Mouse (Mus musculus): ENCODE data around the gene Gucd1. TPM values are rescaled to one million over a fixed set of nuclear protein-coding genes. Genes with fewer than 3 reads are reported as not detected.

Gene Gucd1
- polyA plus RNA-seq, 1 experiment, result 80.5 TPM

DNA sequence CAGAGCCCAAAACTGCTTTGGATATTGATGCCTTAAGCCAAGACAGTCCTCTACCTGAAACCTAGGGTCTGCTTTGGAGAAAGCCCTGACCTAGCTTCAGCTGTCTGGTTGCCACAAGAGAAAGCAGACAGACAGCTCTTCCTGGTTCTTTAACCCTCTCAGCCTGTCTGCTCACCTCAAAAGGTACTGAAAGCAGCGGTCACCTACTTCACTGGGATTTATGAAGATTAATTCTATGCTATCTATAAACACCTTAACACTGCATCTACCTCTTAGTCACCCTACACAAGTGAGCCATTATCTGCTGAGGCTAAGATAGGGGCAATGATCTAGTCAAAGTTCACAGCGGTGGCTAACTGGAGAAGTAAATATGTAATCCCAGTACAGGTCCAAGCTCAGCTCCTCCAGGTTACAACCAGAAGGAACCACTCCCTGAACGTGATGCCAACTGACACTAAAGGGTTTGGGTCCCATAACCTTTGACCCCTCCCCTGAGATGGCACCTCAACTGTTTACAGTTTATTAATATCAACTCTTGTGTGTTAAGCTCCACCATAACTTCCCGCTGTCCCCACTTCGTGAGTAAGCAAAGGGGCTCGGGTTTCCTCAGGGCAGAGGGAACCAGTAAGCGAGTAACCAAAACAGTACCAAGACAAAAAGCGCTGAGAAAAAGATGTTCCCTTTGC lies 1.6 kb downstream of the Gucd1 start:
- no peak for TF ChIP-seq CTCF (IDR thresholded peaks at IDR 0.05; ENCODE audit: borderline replicate concordance, control insufficient read depth, extremely low read depth, insufficient read depth, low read length, poor library complexity)
- TF ChIP-seq POLR2A (IDR thresholded peaks at IDR 0.05; ENCODE audit: control insufficient read depth, extremely low read depth, insufficient read depth, low read length, poor library complexity), result no peak
- Histone ChIP-seq H3K4me3 (ENCODE audit: control insufficient read depth, insufficient read depth, low read length) (peak overlapping the region; percentile 81), H3K4me1 (replicated peaks; ENCODE audit: control insufficient read depth, insufficient read depth, low read length) (peaks cover 12% of the 10 kb centered on the region), H3K27ac (ENCODE audit: control insufficient read depth, insufficient read depth, low read length) (peak overlapping the region; percentile 57; the same call in 1 of the 2 replicates), H3K27me3 (ENCODE audit: control insufficient read depth, insufficient read depth, low read length) (no peaks in the 10 kb centered on the region), H3K36me3 (ENCODE audit: control insufficient read depth, insufficient read depth, low read length) (peaks cover 13% of the 10 kb centered on the region)
- no peak for DNase-seq
- 32% methylated on average over 8 of the region's 8 CpGs for WGBS

- no peak overlapping the region for H3K4me3 ChIP-seq (ENCODE audit: control insufficient read depth, insufficient read depth, low read length)
- peaks cover 16% of the 10 kb centered on the region for H3K36me3 ChIP-seq (ENCODE audit: control insufficient read depth, insufficient read depth, low read length)
- H3K4me1 ChIP-seq (replicated peaks; ENCODE audit: control insufficient read depth, insufficient read depth, low read length), result peaks cover 12% of the 10 kb centered on the region
- 94% methylated on average over 4 of the region's 4 CpGs for WGBS
- TF ChIP-seq POLR2A (IDR thresholded peaks at IDR 0.05; ENCODE audit: control insufficient read depth, extremely low read depth, insufficient read depth, low read length, poor library complexity), result no peak
- no peak for TF ChIP-seq CTCF (IDR thresholded peaks at IDR 0.05; ENCODE audit: borderline replicate concordance, control insufficient read depth, extremely low read depth, insufficient read depth, low read length, poor library complexity)
- H3K27ac ChIP-seq (ENCODE audit: control insufficient read depth, insufficient read depth, low read length), result no peak overlapping the region
- no peak for DNase-seq
- no peaks in the 10 kb centered on the region for H3K27me3 ChIP-seq (ENCODE audit: control insufficient read depth, insufficient read depth, low read length)
Measured at GRCm38 (mm10) chr10:75515216-75516037, 2.3 kb downstream of the Gucd1 start.

DNA sequence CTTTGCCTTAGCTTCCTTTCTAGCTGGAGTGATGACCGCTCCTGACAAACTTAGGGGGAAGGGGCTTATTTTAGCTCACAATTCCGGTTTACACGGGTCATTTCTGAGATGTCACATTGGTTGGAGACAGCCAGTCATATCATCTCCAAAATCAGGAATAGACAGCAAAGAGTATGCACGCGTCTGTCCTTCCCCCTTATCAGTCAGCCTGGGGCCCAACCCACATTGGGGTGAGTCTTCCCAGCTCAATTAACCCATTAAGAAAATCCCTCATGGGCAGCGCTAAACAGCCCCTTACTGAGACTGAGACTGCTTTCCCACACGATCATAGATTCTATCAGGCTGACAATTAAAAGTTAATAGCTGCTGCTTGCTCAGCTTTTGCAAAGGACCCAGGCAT lies 3.4 kb downstream of the Gucd1 start:
- TF ChIP-seq CTCF (IDR thresholded peaks at IDR 0.05; ENCODE audit: borderline replicate concordance, control insufficient read depth, extremely low read depth, insufficient read depth, low read length, poor library complexity) (no peak), POLR2A (IDR thresholded peaks at IDR 0.05; ENCODE audit: control insufficient read depth, extremely low read depth, insufficient read depth, low read length, poor library complexity) (no peak)
- Histone ChIP-seq H3K4me3 (ENCODE audit: control insufficient read depth, insufficient read depth, low read length) (no peak overlapping the region), H3K36me3 (ENCODE audit: control insufficient read depth, insufficient read depth, low read length) (peaks cover 22% of the 10 kb centered on the region), H3K27ac (ENCODE audit: control insufficient read depth, insufficient read depth, low read length) (no peak overlapping the region), H3K4me1 (replicated peaks; ENCODE audit: control insufficient read depth, insufficient read depth, low read length) (peaks cover 12% of the 10 kb centered on the region), H3K27me3 (ENCODE audit: control insufficient read depth, insufficient read depth, low read length) (no peaks in the 10 kb centered on the region)
- 84% methylated on average over 7 of the region's 7 CpGs for WGBS
- no peak for DNase-seq

DNA sequence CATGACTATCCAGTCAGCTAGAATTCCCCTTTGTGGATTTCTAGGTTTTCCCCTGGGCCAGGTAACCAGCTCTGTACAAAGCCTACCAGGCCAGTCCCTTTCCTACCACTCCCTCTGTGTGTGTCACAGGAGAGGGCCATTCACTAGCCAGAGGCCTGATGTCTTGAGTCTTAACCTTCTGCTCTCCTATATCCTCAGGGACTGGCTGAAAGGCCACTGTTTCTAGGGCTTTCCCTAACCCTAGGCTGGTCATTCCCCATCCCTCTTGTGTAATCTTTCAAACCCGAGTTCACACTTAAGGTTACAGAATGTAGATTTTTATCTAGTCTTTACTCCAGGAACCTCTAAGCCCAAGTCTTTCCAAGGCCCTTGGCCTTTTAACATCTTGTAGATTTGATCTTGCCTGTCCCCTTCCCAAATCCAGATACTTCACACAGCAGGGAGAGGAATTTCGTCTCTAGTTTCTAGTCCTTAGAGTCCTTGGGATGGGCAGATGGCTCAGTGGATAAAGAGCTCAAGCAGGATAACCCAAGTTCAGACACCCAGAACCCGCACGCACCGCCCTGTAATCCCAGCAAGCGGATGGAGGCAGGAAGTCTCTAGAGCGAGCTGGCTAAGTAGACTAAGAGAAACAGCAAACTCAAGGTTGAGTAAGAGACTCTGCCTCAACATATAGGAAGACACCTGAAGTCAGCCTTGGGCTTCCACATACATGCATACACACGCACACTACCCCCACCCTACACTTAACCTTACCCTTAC lies 4.3 kb downstream of the Gucd1 start:
- H3K4me1 ChIP-seq (replicated peaks; ENCODE audit: control insufficient read depth, insufficient read depth, low read length), result peaks cover 12% of the 10 kb centered on the region
- H3K27me3 ChIP-seq (ENCODE audit: control insufficient read depth, insufficient read depth, low read length), result no peaks in the 10 kb centered on the region
- no peak for DNase-seq
- TF ChIP-seq CTCF (IDR thresholded peaks at IDR 0.05; ENCODE audit: borderline replicate concordance, control insufficient read depth, extremely low read depth, insufficient read depth, low read length, poor library complexity) (no peak), POLR2A (IDR thresholded peaks at IDR 0.05; ENCODE audit: control insufficient read depth, extremely low read depth, insufficient read depth, low read length, poor library complexity) (no peak)
- H3K36me3 ChIP-seq (ENCODE audit: control insufficient read depth, insufficient read depth, low read length), result peaks cover 31% of the 10 kb centered on the region
- no peak overlapping the region for H3K27ac ChIP-seq (ENCODE audit: control insufficient read depth, insufficient read depth, low read length)
- 93% methylated on average over 8 of the region's 8 CpGs for WGBS
- no peak overlapping the region for H3K4me3 ChIP-seq (ENCODE audit: control insufficient read depth, insufficient read depth, low read length)

GRCm38 (mm10) chr10:75512796-75513195 lies 5.0 kb downstream of the Gucd1 start:
- H3K27me3 ChIP-seq (ENCODE audit: control insufficient read depth, insufficient read depth, low read length), result no peaks in the 10 kb centered on the region
- no peak for TF ChIP-seq CTCF (IDR thresholded peaks at IDR 0.05; ENCODE audit: borderline replicate concordance, control insufficient read depth, extremely low read depth, insufficient read depth, low read length, poor library complexity)
- no peak for TF ChIP-seq POLR2A (IDR thresholded peaks at IDR 0.05; ENCODE audit: control insufficient read depth, extremely low read depth, insufficient read depth, low read length, poor library complexity)
- 93% methylated on average over 7 of the region's 7 CpGs for WGBS
- DNase-seq, result no peak
- H3K4me1 ChIP-seq (replicated peaks; ENCODE audit: control insufficient read depth, insufficient read depth, low read length), result peaks cover 12% of the 10 kb centered on the region
- H3K36me3 ChIP-seq (ENCODE audit: control insufficient read depth, insufficient read depth, low read length), result peaks cover 38% of the 10 kb centered on the region
- no peak overlapping the region for H3K27ac ChIP-seq (ENCODE audit: control insufficient read depth, insufficient read depth, low read length)
- H3K4me3 ChIP-seq (ENCODE audit: control insufficient read depth, insufficient read depth, low read length), result no peak overlapping the region

GRCm38 (mm10) chr10:75511897-75512296 lies 5.9 kb downstream of the Gucd1 start:
- DNase-seq, result no peak
- Histone ChIP-seq H3K36me3 (ENCODE audit: control insufficient read depth, insufficient read depth, low read length) (peaks cover 40% of the 10 kb centered on the region), H3K27ac (ENCODE audit: control insufficient read depth, insufficient read depth, low read length) (no peak overlapping the region), H3K4me1 (replicated peaks; ENCODE audit: control insufficient read depth, insufficient read depth, low read length) (peaks cover 12% of the 10 kb centered on the region), H3K4me3 (ENCODE audit: control insufficient read depth, insufficient read depth, low read length) (no peak overlapping the region), H3K27me3 (ENCODE audit: control insufficient read depth, insufficient read depth, low read length) (no peaks in the 10 kb centered on the region)
- 96% methylated on average over 7 of the region's 7 CpGs for WGBS
- TF ChIP-seq POLR2A (IDR thresholded peaks at IDR 0.05; ENCODE audit: control insufficient read depth, extremely low read depth, insufficient read depth, low read length, poor library complexity), result no peak
- no peak for TF ChIP-seq CTCF (IDR thresholded peaks at IDR 0.05; ENCODE audit: borderline replicate concordance, control insufficient read depth, extremely low read depth, insufficient read depth, low read length, poor library complexity)
